Mouse (Mus musculus): ENCODE data around the gene Gm3755. TPM values are rescaled to one million over a fixed set of nuclear protein-coding genes. Genes with fewer than 3 reads are reported as not detected.
A peak's percentile ranks its signal among the peaks of the same experiment; 100 is the strongest.
"Not testable (repeated sequence)": the region's sequence is repeated elsewhere in the genome, so short reads cannot be mapped to it uniquely, and the experiment has no call there.

The Gm3755 gene
- not detected in 2 replicates for polyA plus RNA-seq (2015; fragmentation: Nextera tagmentation; extraction: Ambion mirVana)

GRCm38 (mm10) chr14:7450817-7451216, at the start of gene Gm3755:
Gene Gm3755 (minus strand): TSS chr14:7450917.
- WGBS = no CpG with 5 or more reads among the region's 2 CpGs
- ATAC-seq (replicated peaks); H3K4me2 ChIP-seq (replicated peaks); H3K27ac ChIP-seq (replicated peaks); H3K9ac ChIP-seq (replicated peaks); H3K27me3 ChIP-seq; H3K36me3 ChIP-seq; H3K9me3 ChIP-seq; H3K4me1 ChIP-seq; H3K4me3 ChIP-seq: not testable (repeated sequence)

- H3K36me3 ChIP-seq; H3K4me1 ChIP-seq; H3K27me3 ChIP-seq; H3K9me3 ChIP-seq; H3K27ac ChIP-seq (replicated peaks); ATAC-seq (replicated peaks): not testable (repeated sequence)
- Histone ChIP-seq H3K9ac (replicated peaks) (peak overlapping the region; percentile 45), H3K4me2 (replicated peaks) (peak overlapping the region; percentile 52), H3K4me3 (peak overlapping the region; percentile 41)
- WGBS = under 1% methylated on average over 18 of the region's 18 CpGs
These were observed 38.0 kb upstream of the Gm3755 start for GRCm38 (mm10) chr14:7488731-7489130.

- 83% methylated on average over 1 of the region's 3 CpGs for WGBS
- not testable (repeated sequence) for H3K36me3 ChIP-seq; H3K4me2 ChIP-seq (replicated peaks); H3K9ac ChIP-seq (replicated peaks); H3K9me3 ChIP-seq; H3K27me3 ChIP-seq; ATAC-seq (replicated peaks); H3K4me1 ChIP-seq; H3K4me3 ChIP-seq; H3K27ac ChIP-seq (replicated peaks)
These were observed 32.9 kb upstream of the Gm3755 start, which contains the start of gene Gm3752 for GRCm38 (mm10) chr14:7483662-7484061. Gene Gm3752 (minus strand): TSS chr14:7483762.

GRCm38 (mm10) chr14:7422496-7422895, 28.2 kb downstream of the Gm3755 start:
- H3K4me2 ChIP-seq (replicated peaks); H3K27ac ChIP-seq (replicated peaks); H3K4me3 ChIP-seq; H3K9me3 ChIP-seq; ATAC-seq (replicated peaks); H3K9ac ChIP-seq (replicated peaks); H3K4me1 ChIP-seq; H3K27me3 ChIP-seq; H3K36me3 ChIP-seq: not testable (repeated sequence)
- WGBS = 79% methylated on average over 2 of the region's 2 CpGs

Other genes starting within 250 kb of the Gm3755 start
- gene Gm3727, start 186.2 kb downstream of the Gm3755 start, polyA plus RNA-seq (2015; fragmentation: Nextera tagmentation; extraction: Ambion mirVana) = not detected in 2 replicates
- gene Gm3739, start 135.9 kb downstream of the Gm3755 start, polyA plus RNA-seq (2015; fragmentation: Nextera tagmentation; extraction: Ambion mirVana) = 4.6 and 5.0 TPM in 2 replicates
- gene Gm5797, start 118.5 kb downstream of the Gm3755 start, polyA plus RNA-seq (2015; fragmentation: Nextera tagmentation; extraction: Ambion mirVana) = not detected in 2 replicates
- not detected in 2 replicates for gene Gm8374, start 85.8 kb downstream of the Gm3755 start, polyA plus RNA-seq (2015; fragmentation: Nextera tagmentation; extraction: Ambion mirVana)
- 8.8 and 9.1 TPM in 2 replicates for gene Gm3752, start 32.8 kb upstream of the Gm3755 start, polyA plus RNA-seq (2015; fragmentation: Nextera tagmentation; extraction: Ambion mirVana)
- 2.7 and 3.2 TPM in 2 replicates for gene Gm3558, start 117.6 kb upstream of the Gm3755 start, polyA plus RNA-seq (2015; fragmentation: Nextera tagmentation; extraction: Ambion mirVana)
- not detected in 2 replicates for gene Gm10338, start 144.7 kb upstream of the Gm3755 start, polyA plus RNA-seq (2015; fragmentation: Nextera tagmentation; extraction: Ambion mirVana)
- not detected in 2 replicates for gene Gm10128, start 193.1 kb upstream of the Gm3755 start, polyA plus RNA-seq (2015; fragmentation: Nextera tagmentation; extraction: Ambion mirVana)